In genomic region chr15:102698193-102698592, GRCm38 (mm10) we compare ENCODE assay signal across 9 mouse cellular contexts. TPM values are rescaled to one million over a fixed set of nuclear protein-coding genes. Genes with fewer than 3 reads are reported as not detected.
DNase-seq lines count a peak whose midpoint lies in the region; ATAC-seq lines count a peak whose summit lies in the region.
"Had no signal": no experiment of that assay in that cellular context is flagged by ENCODE, and none has a peak within 500 bp of the region (broad histone marks: within the 10 kb centered on the region; RNA-seq: fewer than 3 reads in every experiment).

No protein-coding gene starts in this region.

- H3K36me3 ChIP-seq in liver, embryonic 12.5 days = no peaks in the 10 kb centered on the region
- no peaks in the 10 kb centered on the region for H3K36me3 ChIP-seq in limb, embryonic 10.5 days
- no peaks in the 10 kb centered on the region for H3K36me3 ChIP-seq in neural tube, embryonic 13.5 days

- H3K9me3 ChIP-seq in liver, embryonic 12.5 days (replicated peaks) = no peaks in the 10 kb centered on the region
- no peaks in the 10 kb centered on the region for H3K9me3 ChIP-seq in limb, embryonic 10.5 days (replicated peaks)
- H3K9me3 ChIP-seq in neural tube, embryonic 13.5 days = no peaks in the 10 kb centered on the region
- H3K9me3 ChIP-seq: megakaryocyte, embryonic 14.5 days had no signal

- no peak overlapping the region for H3K27ac ChIP-seq in liver, embryonic 12.5 days
- H3K27ac ChIP-seq in limb, embryonic 10.5 days = no peak overlapping the region
- 0 out of 2 replicates have a peak overlapping the region, but pooled peaks have one; percentile 0 for H3K27ac ChIP-seq in neural tube, embryonic 13.5 days (replicated peaks)

- peak; percentile 65 for DNase-seq in liver
- DNase-seq in cerebellum, adult 9-10 months = peak; percentile 89
- peak; percentile 87 to 88 for DNase-seq in frontal cortex, postnatal 36 days (ENCODE audit: low spot score in 2 of 2)
- DNase-seq in kidney, adult 8-10 months = peak; percentile 68 to 86
- DNase-seq in limb, embryonic 10.5 days (ENCODE audit: low spot score) = peak; percentile 88
- peak; percentile 93 for DNase-seq in testis, postnatal 10 days (ENCODE audit: low spot score)

- peaks cover 80% of the 10 kb centered on the region for H3K27me3 ChIP-seq in liver, embryonic 12.5 days (replicated peaks)
- H3K27me3 ChIP-seq in limb, embryonic 10.5 days (ENCODE audit: low read depth, poor library complexity, severe bottlenecking) = peaks cover 81% of the 10 kb centered on the region
- H3K27me3 ChIP-seq in neural tube, embryonic 13.5 days = peaks cover 88% of the 10 kb centered on the region

- H3K4me3 ChIP-seq in liver, embryonic 12.5 days = no peak overlapping the region
- no peak overlapping the region for H3K4me3 ChIP-seq in limb, embryonic 10.5 days
- H3K4me3 ChIP-seq in neural tube, embryonic 13.5 days = no peak overlapping the region
- H3K4me3 ChIP-seq: megakaryocyte, embryonic 14.5 days had no signal

- no peak for ATAC-seq in liver, embryonic 12.5 days
- ATAC-seq in neural tube, embryonic 13.5 days (ENCODE audit: low read depth) = no peak

- 2% methylated on average over 11 of the region's 11 CpGs for whole genome bisulfite sequencing in liver, embryonic 12.5 days (ENCODE audit: insufficient replicate concordance)
- WGBS in limb, embryonic 10.5 days = 2% methylated on average over 11 of the region's 11 CpGs
- 1% methylated on average over 11 of the region's 11 CpGs for WGBS in neural tube, embryonic 13.5 days

- peaks cover 2% of the 10 kb centered on the region; the same call in 1 of the 2 replicates for H3K4me1 ChIP-seq in liver, embryonic 12.5 days
- peaks cover 25% of the 10 kb centered on the region for H3K4me1 ChIP-seq in limb, embryonic 10.5 days
- peaks cover 45% of the 10 kb centered on the region for H3K4me1 ChIP-seq in neural tube, embryonic 13.5 days (replicated peaks)

- no peak overlapping the region for H3K4me2 ChIP-seq in liver, embryonic 12.5 days
- no peak overlapping the region for H3K4me2 ChIP-seq in neural tube, embryonic 13.5 days

- no peak overlapping the region for H3K9ac ChIP-seq in liver, embryonic 12.5 days
- no peak overlapping the region for H3K9ac ChIP-seq in neural tube, embryonic 13.5 days

RNA-seq across cellular contexts. Expression of gene Calcoco1, which starts 23.8 kb away (rescaled TPM):
- 8.7 and 10.3 TPM in 2 replicates for polyA plus RNA-seq in liver, embryonic 12.5 days (2016; fragmentation: Nextera tagmentation; extraction: Ambion mirVana)
- polyA plus RNA-seq in limb, embryonic 10.5 days (2016; fragmentation: Nextera tagmentation; extraction: Ambion mirVana) = 26.3 and 33.5 TPM in 2 replicates
- polyA plus RNA-seq in neural tube, embryonic 13.5 days (2015; fragmentation: Nextera tagmentation; extraction: Ambion mirVana) = 35.7 and 41.9 TPM in 2 replicates

RNA-seq across cellular contexts. Expression of gene Atp5g2, which starts 26.0 kb away (rescaled TPM):
- polyA plus RNA-seq in liver, embryonic 12.5 days (2016; fragmentation: Nextera tagmentation; extraction: Ambion mirVana) = 39.6 and 42.2 TPM in 2 replicates
- polyA plus RNA-seq in limb, embryonic 10.5 days (2016; fragmentation: Nextera tagmentation; extraction: Ambion mirVana) = 61.8 and 74.3 TPM in 2 replicates
- 45.9 and 48.1 TPM in 2 replicates for polyA plus RNA-seq in neural tube, embryonic 13.5 days (2015; fragmentation: Nextera tagmentation; extraction: Ambion mirVana)
